Mouse (Mus musculus) neural tube, embryonic 12.5 days (tissue): ENCODE data around the gene Ppef2. TPM values are rescaled to one million over a fixed set of nuclear protein-coding genes. Genes with fewer than 3 reads are reported as not detected.
A peak's percentile ranks its signal among the peaks of the same experiment; 100 is the strongest.
"Not testable (repeated sequence)": the region's sequence is repeated elsewhere in the genome, so short reads cannot be mapped to it uniquely, and the experiment has no call there.

Experiments used
- ATAC-seq: fragments of 200-750 bp; cut with Nextera tagmentation; 2 replicates; pipeline ENCODE4 v1.8.0; 2017; ENCODE audit warnings: low read depth, mild to moderate bottlenecking, moderate TSS enrichment, moderate library complexity; ENCODE audit not compliant: low FRiP score
- H3K27ac ChIP-seq: fragments of 300-500 bp; sonication (generic); 2 replicates; pipeline ENCODE4 v1.5.1; 2016
- H3K27me3 ChIP-seq: fragments of 300-500 bp; sonication (generic); replicated peaks from 2 replicates; pipeline ENCODE4 v1.6.1; 2016; ENCODE audit warnings: mild to moderate bottlenecking
- H3K36me3 ChIP-seq: fragments of 300-500 bp; sonication (generic); 2 replicates; pipeline ENCODE4 v1.6.1; 2016; ENCODE audit warnings: mild to moderate bottlenecking
- H3K4me1 ChIP-seq: fragments of 300-500 bp; sonication (generic); 2 replicates; pipeline ENCODE4 v1.6.1; 2016
- H3K4me2 ChIP-seq: fragments of 300-500 bp; sonication (generic); replicated peaks from 2 replicates; pipeline ENCODE4 v1.6.1; 2016; ENCODE audit warnings: mild to moderate bottlenecking
- H3K4me3 ChIP-seq: fragments of 300-500 bp; sonication (generic); 2 replicates; pipeline ENCODE4 v1.5.1; 2016
- H3K9ac ChIP-seq: fragments of 300-500 bp; sonication (generic); 2 replicates; pipeline ENCODE4 v1.6.1; 2016; ENCODE audit warnings: mild to moderate bottlenecking
- H3K9me3 ChIP-seq: fragments of 300-500 bp; sonication (generic); 2 replicates; pipeline ENCODE4 v1.6.1; 2016; ENCODE audit warnings: mild to moderate bottlenecking
- WGBS: fragments of 180-500 bp; shearing (Covaris S2); methylation state at CpG from one replicate; pipeline ENCODE4 v1.1.7; 2016; 5-methylcytosine and 5-hydroxymethylcytosine counted together
- polyA plus RNA-seq: library from polyadenylated mRNA; unstranded; fragments of >200 nt; fragmentation: Nextera tagmentation; extraction: Ambion mirVana; gene quantifications from 2 replicates; pipeline ENCODE4 v1.2.1, GENCODE M21; 2016

Gene Ppef2
- polyA plus RNA-seq, 1 experiment from 2014 or later, result 0.20 TPM

- H3K4me2 ChIP-seq, result no peak overlapping the region
- H3K27ac ChIP-seq, result no peak overlapping the region
- H3K9me3 ChIP-seq, result no peaks in the 10 kb centered on the region
- H3K9ac ChIP-seq, result no peak overlapping the region
- peaks cover 48% of the 10 kb centered on the region for H3K36me3 ChIP-seq
- no peaks in the 10 kb centered on the region for H3K27me3 ChIP-seq
- H3K4me3 ChIP-seq, result no peak overlapping the region
- 89% methylated on average over 7 of the region's 7 CpGs for WGBS
- no peaks in the 10 kb centered on the region for H3K4me1 ChIP-seq
- ATAC-seq, result no peak
Observed at GRCm38 (mm10) chr5:92205184-92205583, 50.9 kb downstream of the Ppef2 start.

- WGBS, result 93% methylated on average over 6 of the region's 6 CpGs
- Histone ChIP-seq H3K27me3 (no peaks in the 10 kb centered on the region), H3K27ac (no peak overlapping the region), H3K4me2 (no peak overlapping the region), H3K4me3 (no peak overlapping the region), H3K4me1 (no peaks in the 10 kb centered on the region), H3K9ac (no peak overlapping the region), H3K9me3 (no peaks in the 10 kb centered on the region), H3K36me3 (peaks cover 52% of the 10 kb centered on the region)
- ATAC-seq, result no peak
Observed at GRCm38 (mm10) chr5:92204162-92205036, 51.7 kb downstream of the Ppef2 start.

- Histone ChIP-seq H3K27ac (no peak overlapping the region), H3K27me3 (no peaks in the 10 kb centered on the region), H3K4me2 (no peak overlapping the region), H3K9ac (no peak overlapping the region), H3K4me3 (no peak overlapping the region), H3K36me3 (peaks cover 69% of the 10 kb centered on the region), H3K4me1 (no peaks in the 10 kb centered on the region), H3K9me3 (no peaks in the 10 kb centered on the region)
- 85% methylated on average over 8 of the region's 8 CpGs for WGBS
- ATAC-seq, result no peak
Observed at GRCm38 (mm10) chr5:92198266-92198665, 57.8 kb downstream of the Ppef2 start.

GRCm38 (mm10) chr5:92196895-92197811, 58.9 kb downstream of the Ppef2 start:
- no peak overlapping the region for H3K27ac ChIP-seq
- H3K4me1 ChIP-seq, result no peaks in the 10 kb centered on the region
- no peaks in the 10 kb centered on the region for H3K27me3 ChIP-seq
- H3K9me3 ChIP-seq, result no peaks in the 10 kb centered on the region
- 76% methylated on average over 15 of the region's 15 CpGs for WGBS
- H3K4me3 ChIP-seq, result no peak overlapping the region
- H3K9ac ChIP-seq, result no peak overlapping the region
- H3K36me3 ChIP-seq, result peaks cover 70% of the 10 kb centered on the region
- 0 out of 2 replicates have a peak overlapping the region, but pooled peaks have one; percentile 12 for H3K4me2 ChIP-seq
- ATAC-seq, result peak; percentile 56

GRCm38 (mm10) chr5:92195716-92196115, 60.4 kb downstream of the Ppef2 start:
- H3K9ac ChIP-seq, H3K4me2 ChIP-seq, ATAC-seq, H3K9me3 ChIP-seq, H3K27ac ChIP-seq, H3K4me1 ChIP-seq, H3K4me3 ChIP-seq, H3K27me3 ChIP-seq: not testable (repeated sequence)
- WGBS, result 60% methylated on average over 2 of the region's 2 CpGs
- H3K36me3 ChIP-seq, result peaks cover 59% of the 10 kb centered on the region

GRCm38 (mm10) chr5:92188881-92189483, 67.1 kb downstream of the Ppef2 start:
- H3K4me1 ChIP-seq, result no peaks in the 10 kb centered on the region
- ATAC-seq, result no peak
- no peak overlapping the region for H3K27ac ChIP-seq
- no peak overlapping the region for H3K4me3 ChIP-seq
- WGBS, result 97% methylated on average over 7 of the region's 7 CpGs
- H3K36me3 ChIP-seq, result peaks cover 48% of the 10 kb centered on the region
- no peaks in the 10 kb centered on the region for H3K9me3 ChIP-seq
- no peaks in the 10 kb centered on the region for H3K27me3 ChIP-seq
- no peak overlapping the region for H3K4me2 ChIP-seq
- no peak overlapping the region for H3K9ac ChIP-seq

- no peaks in the 10 kb centered on the region for H3K4me1 ChIP-seq
- H3K27me3 ChIP-seq, result no peaks in the 10 kb centered on the region
- H3K27ac ChIP-seq, result no peak overlapping the region
- H3K4me2 ChIP-seq, result no peak overlapping the region
- H3K36me3 ChIP-seq, result peaks cover 48% of the 10 kb centered on the region
- 89% methylated on average over 8 of the region's 8 CpGs for WGBS
- no peak overlapping the region for H3K9ac ChIP-seq
- no peak for ATAC-seq
- H3K9me3 ChIP-seq, result no peaks in the 10 kb centered on the region
- H3K4me3 ChIP-seq, result no peak overlapping the region
Observed at GRCm38 (mm10) chr5:92183071-92183830, 72.8 kb downstream of the Ppef2 start.

Other genes with a start within 250 kb of the Ppef2 start
- gene Cdkl2, start 212.4 kb downstream of the Ppef2 start, polyA plus RNA-seq, result 1.8 TPM in 2 replicates
- 327 and 357 TPM in 2 replicates for gene G3bp2, start 172.6 kb downstream of the Ppef2 start, polyA plus RNA-seq
- gene Uso1, start 118.3 kb downstream of the Ppef2 start, polyA plus RNA-seq, result 52.3 and 53.1 TPM in 2 replicates
- gene U90926, start 40.9 kb downstream of the Ppef2 start, polyA plus RNA-seq, result not detected in 2 replicates
- 7.2 and 8.5 TPM in 2 replicates for gene Naaa, start 21.9 kb upstream of the Ppef2 start, polyA plus RNA-seq
- gene Sdad1, start 54.2 kb upstream of the Ppef2 start, polyA plus RNA-seq, result 33.6 and 35.0 TPM in 2 replicates
- gene Cxcl9, start 71.8 kb upstream of the Ppef2 start, polyA plus RNA-seq, result not detected in 2 replicates
- gene Art3, start 75.5 kb upstream of the Ppef2 start, polyA plus RNA-seq, result 9.0 and 9.7 TPM in 2 replicates
- gene Cxcl10, start 92.6 kb upstream of the Ppef2 start, polyA plus RNA-seq, result 0.49 TPM in 1 of 2 replicates, not detected in the other
- gene Nup54, start 178.9 kb upstream of the Ppef2 start, polyA plus RNA-seq, result 50.4 and 53.6 TPM in 2 replicates